ENCODE assay signal across 9 mouse cellular contexts in genomic region chr1:74249331-74249980, GRCm38 (mm10). TPM values are rescaled to one million over a fixed set of nuclear protein-coding genes. Genes with fewer than 3 reads are reported as not detected.
DNase-seq lines count a peak whose midpoint lies in the region; ATAC-seq and TF ChIP-seq lines count a peak whose summit lies in the region.
"Had no signal": no experiment of that assay in that cellular context is flagged by ENCODE, and none has a peak within 500 bp of the region (broad histone marks: within the 10 kb centered on the region; RNA-seq: fewer than 3 reads in every experiment).

No protein-coding gene starts in this region.

- no peak overlapping the region for H3K9ac ChIP-seq in hindbrain, postnatal 0 days (replicated peaks; ENCODE audit: low read length)
- no peak overlapping the region for H3K9ac ChIP-seq in hindbrain, embryonic 12.5 days
- no peak overlapping the region for H3K9ac ChIP-seq in lung, postnatal 0 days (replicated peaks; ENCODE audit: low read depth)
- H3K9ac ChIP-seq: hindbrain, embryonic 15.5 days had no signal

- 85% methylated on average over 5 of the region's 5 CpGs for WGBS in hindbrain, postnatal 0 days
- WGBS in hindbrain, embryonic 12.5 days: 80% methylated on average over 5 of the region's 5 CpGs
- 60% methylated on average over 5 of the region's 5 CpGs for WGBS in lung, postnatal 0 days
- 87% methylated on average over 5 of the region's 5 CpGs for WGBS in hindbrain, embryonic 10.5 days

- no peaks in the 10 kb centered on the region for H3K4me1 ChIP-seq in hindbrain, postnatal 0 days (ENCODE audit: insufficient read depth, low read length)
- no peaks in the 10 kb centered on the region for H3K4me1 ChIP-seq in hindbrain, embryonic 12.5 days
- peaks cover 8% of the 10 kb centered on the region for H3K4me1 ChIP-seq in brown adipose tissue, adult 24 weeks (ENCODE audit: control insufficient read depth, insufficient read depth, insufficient read length, low read length)
- H3K4me1 ChIP-seq in lung, postnatal 0 days (ENCODE audit: insufficient read depth, low read depth, low read length): peaks cover 9% of the 10 kb centered on the region; the same call in 1 of the 2 replicates
- no peaks in the 10 kb centered on the region for H3K4me1 ChIP-seq in hindbrain, embryonic 10.5 days (replicated peaks)
- H3K4me1 ChIP-seq: hindbrain, embryonic 15.5 days had no signal

- ATAC-seq in hindbrain, postnatal 0 days: no peak
- ATAC-seq in hindbrain, embryonic 12.5 days (ENCODE audit: low FRiP score): no peak
- peak; percentile 82 for ATAC-seq in lung, postnatal 0 days

- H3K4me3 ChIP-seq in hindbrain, postnatal 0 days (ENCODE audit: low read length): no peak overlapping the region
- no peak overlapping the region for H3K4me3 ChIP-seq in hindbrain, embryonic 12.5 days
- H3K4me3 ChIP-seq in brown adipose tissue, adult 24 weeks (ENCODE audit: insufficient read depth, low read depth, low read length): no peak overlapping the region
- H3K4me3 ChIP-seq in lung, postnatal 0 days (ENCODE audit: low read depth, low read length): no peak overlapping the region
- no peak overlapping the region for H3K4me3 ChIP-seq in hindbrain, embryonic 10.5 days
- H3K4me3 ChIP-seq: hindbrain, embryonic 15.5 days had no signal

- peak overlapping the region; percentile 33; the same call in 1 of the 2 replicates for H3K27ac ChIP-seq in hindbrain, postnatal 0 days
- H3K27ac ChIP-seq in hindbrain, embryonic 12.5 days: no peak overlapping the region
- H3K27ac ChIP-seq in brown adipose tissue, adult 24 weeks (replicated peaks; ENCODE audit: low read depth, low read length): peak overlapping the region; percentile 96
- H3K27ac ChIP-seq in lung, postnatal 0 days (ENCODE audit: low read length): peak overlapping the region; percentile 81
- no peak overlapping the region for H3K27ac ChIP-seq in hindbrain, embryonic 10.5 days
- H3K27ac ChIP-seq: hindbrain, embryonic 15.5 days had no signal

- H3K4me2 ChIP-seq in hindbrain, postnatal 0 days (ENCODE audit: low read depth, low read length): no peak overlapping the region
- no peak overlapping the region for H3K4me2 ChIP-seq in hindbrain, embryonic 12.5 days (replicated peaks)
- H3K4me2 ChIP-seq in lung, postnatal 0 days (replicated peaks; ENCODE audit: low read depth, low read length): no peak overlapping the region
- H3K4me2 ChIP-seq: hindbrain, embryonic 15.5 days had no signal

- no peak for DNase-seq in hindbrain, postnatal 0 days (ENCODE audit: low spot score)
- peak; percentile 65 to 83 for DNase-seq in kidney, adult 8-10 months
- peak; percentile 49 for DNase-seq in lung, postnatal 0 days (ENCODE audit: low spot score)
- no peak for DNase-seq in layer of hippocampus, postnatal 25 days (ENCODE audit: extremely low spot score in 1 of 2, low spot score in 1 of 2)
- no peak for DNase-seq in spleen, postnatal 14 days (ENCODE audit: low spot score in 2 of 2)
- DNase-seq in hindbrain, embryonic 10.5 days (ENCODE audit: low spot score): no peak

- no peaks in the 10 kb centered on the region for H3K27me3 ChIP-seq in hindbrain, postnatal 0 days (ENCODE audit: insufficient read depth, low read length)
- H3K27me3 ChIP-seq in hindbrain, embryonic 12.5 days: no peaks in the 10 kb centered on the region
- no peaks in the 10 kb centered on the region for H3K27me3 ChIP-seq in lung, postnatal 0 days (replicated peaks; ENCODE audit: insufficient read depth, low read length)
- H3K27me3 ChIP-seq in hindbrain, embryonic 10.5 days (ENCODE audit: insufficient read depth, poor library complexity, severe bottlenecking): no peaks in the 10 kb centered on the region
- H3K27me3 ChIP-seq: hindbrain, embryonic 15.5 days had no signal

- H3K36me3 ChIP-seq in hindbrain, postnatal 0 days (ENCODE audit: insufficient read depth, low read length): peaks cover 36% of the 10 kb centered on the region
- peaks cover 45% of the 10 kb centered on the region for H3K36me3 ChIP-seq in hindbrain, embryonic 12.5 days
- H3K36me3 ChIP-seq in lung, postnatal 0 days (ENCODE audit: insufficient read depth, low read length): peaks cover 21% of the 10 kb centered on the region; the same call in 1 of the 2 replicates
- H3K36me3 ChIP-seq in hindbrain, embryonic 10.5 days: peaks cover 78% of the 10 kb centered on the region

- no peak for TF ChIP-seq CTCF in hindbrain, postnatal 0 days (IDR thresholded peaks at IDR 0.05; ENCODE audit: low read depth)
- TF ChIP-seq CTCF in lung, postnatal 0 days (IDR thresholded peaks at IDR 0.05): no peak

- no peak for TF ChIP-seq EP300 in lung, postnatal 0 days (IDR thresholded peaks at IDR 0.05)

- no peaks in the 10 kb centered on the region for H3K9me3 ChIP-seq in hindbrain, postnatal 0 days (ENCODE audit: low read length)
- no peaks in the 10 kb centered on the region for H3K9me3 ChIP-seq in hindbrain, embryonic 12.5 days (replicated peaks)
- no peaks in the 10 kb centered on the region for H3K9me3 ChIP-seq in lung, postnatal 0 days (ENCODE audit: low read length)
- no peaks in the 10 kb centered on the region for H3K9me3 ChIP-seq in hindbrain, embryonic 10.5 days
- H3K9me3 ChIP-seq: hindbrain, embryonic 15.5 days had no signal

RNA-seq across cellular contexts. Expression of gene Arpc2, which starts 13.6 kb away (rescaled TPM):
- total RNA-seq in hindbrain, postnatal 0 days (2014; rRNA removed): 108 and 131 TPM in 2 replicates
- 414 and 417 TPM in 2 replicates for polyA plus RNA-seq in hindbrain, postnatal 0 days (2015; fragmentation: Nextera tagmentation; extraction: Ambion mirVana)
- 370 and 394 TPM in 2 replicates for polyA plus RNA-seq in hindbrain, embryonic 12.5 days (2016; fragmentation: Nextera tagmentation; extraction: Ambion mirVana)
- 131 and 169 TPM in 2 replicates for polyA plus RNA-seq in brown adipose tissue, adult 24 weeks (2012; ENCODE audit: insufficient read depth, insufficient read length, missing spikeins)
- polyA plus RNA-seq in lung, postnatal 0 days (2015; fragmentation: Nextera tagmentation; extraction: Ambion mirVana): 465 and 473 TPM in 2 replicates
- total RNA-seq in layer of hippocampus, postnatal 25 days (2021): 100 to 1,000 TPM; 404 to 421 TPM
- 352 and 355 TPM in 2 replicates for polyA plus RNA-seq in hindbrain, embryonic 10.5 days (2016; fragmentation: Nextera tagmentation; extraction: Ambion mirVana)

RNA-seq across cellular contexts. Expression of gene Gpbar1, which starts 28.9 kb away (rescaled TPM):
- total RNA-seq in hindbrain, postnatal 0 days (2014; rRNA removed): not detected in 2 replicates
- polyA plus RNA-seq in hindbrain, postnatal 0 days (2015; fragmentation: Nextera tagmentation; extraction: Ambion mirVana): 0.16 TPM in 1 of 2 replicates, not detected in the other
- polyA plus RNA-seq in hindbrain, embryonic 12.5 days (2016; fragmentation: Nextera tagmentation; extraction: Ambion mirVana): 0.19 TPM in 1 of 2 replicates, not detected in the other
- not detected in 2 replicates for polyA plus RNA-seq in brown adipose tissue, adult 24 weeks (2012; ENCODE audit: insufficient read depth, insufficient read length, missing spikeins)
- 0.18 and 0.30 TPM in 2 replicates for polyA plus RNA-seq in lung, postnatal 0 days (2015; fragmentation: Nextera tagmentation; extraction: Ambion mirVana)
- total RNA-seq in layer of hippocampus, postnatal 25 days (2021): not detected
- polyA plus RNA-seq in hindbrain, embryonic 10.5 days (2016; fragmentation: Nextera tagmentation; extraction: Ambion mirVana): 0.15 and 0.24 TPM in 2 replicates
- polyA plus RNA-seq: hindbrain, embryonic 15.5 days had no signal

RNA-seq across cellular contexts. Expression of gene Aamp, which starts 35.1 kb away (rescaled TPM):
- 131 and 161 TPM in 2 replicates for total RNA-seq in hindbrain, postnatal 0 days (2014; rRNA removed)
- polyA plus RNA-seq in hindbrain, postnatal 0 days (2015; fragmentation: Nextera tagmentation; extraction: Ambion mirVana): 212 and 219 TPM in 2 replicates
- 180 and 183 TPM in 2 replicates for polyA plus RNA-seq in hindbrain, embryonic 12.5 days (2016; fragmentation: Nextera tagmentation; extraction: Ambion mirVana)
- 66.7 and 77.7 TPM in 2 replicates for polyA plus RNA-seq in brown adipose tissue, adult 24 weeks (2012; ENCODE audit: insufficient read depth, insufficient read length, missing spikeins)
- 213 and 214 TPM in 2 replicates for polyA plus RNA-seq in lung, postnatal 0 days (2015; fragmentation: Nextera tagmentation; extraction: Ambion mirVana)
- 100 to 1,000 TPM; 143 to 156 TPM for total RNA-seq in layer of hippocampus, postnatal 25 days (2021)
- polyA plus RNA-seq in hindbrain, embryonic 10.5 days (2016; fragmentation: Nextera tagmentation; extraction: Ambion mirVana): 238 and 248 TPM in 2 replicates

RNA-seq across cellular contexts. Expression of gene Pnkd, which starts 35.3 kb away (rescaled TPM):
- total RNA-seq in hindbrain, postnatal 0 days (2014; rRNA removed): 102 and 113 TPM in 2 replicates
- polyA plus RNA-seq in hindbrain, postnatal 0 days (2015; fragmentation: Nextera tagmentation; extraction: Ambion mirVana): 143 TPM in 2 replicates
- polyA plus RNA-seq in hindbrain, embryonic 12.5 days (2016; fragmentation: Nextera tagmentation; extraction: Ambion mirVana): 94.0 and 97.8 TPM in 2 replicates
- 117 and 146 TPM in 2 replicates for polyA plus RNA-seq in brown adipose tissue, adult 24 weeks (2012; ENCODE audit: insufficient read depth, insufficient read length, missing spikeins)
- 88.7 and 91.4 TPM in 2 replicates for polyA plus RNA-seq in lung, postnatal 0 days (2015; fragmentation: Nextera tagmentation; extraction: Ambion mirVana)
- total RNA-seq in layer of hippocampus, postnatal 25 days (2021): 100 to 1,000 TPM; 192 to 193 TPM
- 111 and 120 TPM in 2 replicates for polyA plus RNA-seq in hindbrain, embryonic 10.5 days (2016; fragmentation: Nextera tagmentation; extraction: Ambion mirVana)

RNA-seq across cellular contexts. Expression of gene Cxcr1, which starts 55.0 kb away (rescaled TPM):
- total RNA-seq in hindbrain, postnatal 0 days (2014; rRNA removed): not detected in 2 replicates
- polyA plus RNA-seq in hindbrain, postnatal 0 days (2015; fragmentation: Nextera tagmentation; extraction: Ambion mirVana): not detected in 2 replicates
- not detected in 2 replicates for polyA plus RNA-seq in hindbrain, embryonic 12.5 days (2016; fragmentation: Nextera tagmentation; extraction: Ambion mirVana)
- polyA plus RNA-seq in brown adipose tissue, adult 24 weeks (2012; ENCODE audit: insufficient read depth, insufficient read length, missing spikeins): not detected in 2 replicates
- not detected in 2 replicates for polyA plus RNA-seq in lung, postnatal 0 days (2015; fragmentation: Nextera tagmentation; extraction: Ambion mirVana)
- total RNA-seq in layer of hippocampus, postnatal 25 days (2021): not detected
- polyA plus RNA-seq in hindbrain, embryonic 10.5 days (2016; fragmentation: Nextera tagmentation; extraction: Ambion mirVana): not detected in 2 replicates
- polyA plus RNA-seq: hindbrain, embryonic 15.5 days had no signal

Comparison
In these comparisons a context has a peak if more than half of its experiments do, and no peak if none do; other contexts are left out.
1. H3K27ac ChIP-seq: peak in hindbrain, postnatal 0 days (single experiment), brown adipose tissue, adult 24 weeks (single experiment) and lung, postnatal 0 days (single experiment); none in hindbrain, embryonic 12.5 days (single experiment) and hindbrain, embryonic 10.5 days (single experiment).
2. DNase-seq: peak in kidney, adult 8-10 months (2 of 2) and lung, postnatal 0 days (single experiment); none in hindbrain, postnatal 0 days (single experiment), layer of hippocampus, postnatal 25 days (0 of 2), spleen, postnatal 14 days (0 of 2) and hindbrain, embryonic 10.5 days (single experiment).